Comparison of ENCODE assay signal across 22 mouse cellular contexts in genomic region chr1:40375148-40375547, GRCm38 (mm10). TPM values are rescaled to one million over a fixed set of nuclear protein-coding genes. Genes with fewer than 3 reads are reported as not detected.
DNase-seq lines count a peak whose midpoint lies in the region; ATAC-seq and TF ChIP-seq lines count a peak whose summit lies in the region.
"Had no signal": no experiment of that assay in that cellular context is flagged by ENCODE, and none has a peak within 500 bp of the region (broad histone marks: within the 10 kb centered on the region; RNA-seq: fewer than 3 reads in every experiment).

No protein-coding gene starts in this region.

- TF ChIP-seq CTCF in cerebellum, adult 2 months (IDR thresholded peaks at IDR 0.05; ENCODE audit: borderline replicate concordance, insufficient read depth, low read depth, low read length) = no peak
- no peak for TF ChIP-seq CTCF in midbrain, postnatal 0 days (IDR thresholded peaks at IDR 0.05)

- H3K9me3 ChIP-seq in lung, embryonic 16.5 days (ENCODE audit: control insufficient read depth, low read length) = no peaks in the 10 kb centered on the region
- H3K9me3 ChIP-seq in midbrain, postnatal 0 days (ENCODE audit: low read length) = no peaks in the 10 kb centered on the region
- H3K9me3 ChIP-seq: heart, embryonic 13.5 days; hindbrain, embryonic 13.5 days; limb, embryonic 13.5 days; midbrain, embryonic 12.5 days; stomach, embryonic 15.5 days had no signal

- no peak for TF ChIP-seq POLR2A in cerebellum, adult 2 months (IDR thresholded peaks at IDR 0.05; ENCODE audit: borderline replicate concordance, insufficient read depth, low read length)

- H3K27me3 ChIP-seq in cerebellum, adult 2 months (ENCODE audit: control insufficient read depth, insufficient read depth, low read length) = no peaks in the 10 kb centered on the region
- H3K27me3 ChIP-seq in lung, embryonic 16.5 days (ENCODE audit: control insufficient read depth, insufficient read depth, low read depth, low read length) = no peaks in the 10 kb centered on the region
- H3K27me3 ChIP-seq in midbrain, postnatal 0 days (ENCODE audit: insufficient read depth, low read length) = no peaks in the 10 kb centered on the region
- H3K27me3 ChIP-seq: heart, embryonic 13.5 days; hindbrain, embryonic 13.5 days; stomach, embryonic 15.5 days had no signal

- H3K9ac ChIP-seq in lung, embryonic 16.5 days (ENCODE audit: low read length) = no peak overlapping the region
- H3K9ac ChIP-seq in midbrain, postnatal 0 days (replicated peaks; ENCODE audit: low read length, poor library complexity, severe bottlenecking) = no peak overlapping the region
- H3K9ac ChIP-seq: heart, embryonic 13.5 days; hindbrain, embryonic 13.5 days; limb, embryonic 13.5 days; lung, embryonic 14.5 days; midbrain, embryonic 12.5 days; stomach, embryonic 15.5 days had no signal

- no peak overlapping the region for H3K4me2 ChIP-seq in lung, embryonic 16.5 days (ENCODE audit: low read depth, low read length)
- H3K4me2 ChIP-seq in midbrain, postnatal 0 days (ENCODE audit: low read depth, low read length, poor library complexity, severe bottlenecking) = no peak overlapping the region
- H3K4me2 ChIP-seq: heart, embryonic 13.5 days; hindbrain, embryonic 13.5 days; limb, embryonic 13.5 days; lung, embryonic 14.5 days; midbrain, embryonic 12.5 days; stomach, embryonic 15.5 days had no signal

- H3K4me3 ChIP-seq in cerebellum, adult 2 months (replicated peaks; ENCODE audit: insufficient read depth, low read depth, low read length) = no peak overlapping the region
- H3K4me3 ChIP-seq in lung, embryonic 16.5 days (ENCODE audit: low read length) = no peak overlapping the region
- H3K4me3 ChIP-seq in midbrain, postnatal 0 days (ENCODE audit: low read depth, low read length) = no peak overlapping the region
- H3K4me3 ChIP-seq: heart, embryonic 13.5 days; hindbrain, embryonic 13.5 days; limb, embryonic 13.5 days; midbrain, embryonic 12.5 days; stomach, embryonic 15.5 days had no signal

- peak; percentile 64; the same call in 1 of the 2 replicates for ATAC-seq in lung, embryonic 16.5 days (ENCODE audit: low read depth)
- ATAC-seq in CD4-positive, CD25-positive, alpha-beta regulatory T cell, adult 4 months = no peak
- no peak for ATAC-seq in midbrain, postnatal 0 days (ENCODE audit: low FRiP score)
- ATAC-seq: intestine, postnatal 0 days had no signal

- no peaks in the 10 kb centered on the region for H3K36me3 ChIP-seq in lung, embryonic 16.5 days (ENCODE audit: control insufficient read depth, insufficient read depth, low read length)
- no peaks in the 10 kb centered on the region for H3K36me3 ChIP-seq in midbrain, postnatal 0 days (ENCODE audit: insufficient read depth, low read length)
- H3K36me3 ChIP-seq: heart, embryonic 13.5 days; hindbrain, embryonic 13.5 days; limb, embryonic 13.5 days; midbrain, embryonic 12.5 days; stomach, embryonic 15.5 days had no signal

- 23% methylated on average over 4 of the region's 4 CpGs for WGBS in cerebellum, adult 2 months
- 34% methylated on average over 4 of the region's 4 CpGs for WGBS in lung, embryonic 16.5 days
- WGBS in midbrain, postnatal 0 days = 87% methylated on average over 4 of the region's 4 CpGs

- H3K27ac ChIP-seq in cerebellum, adult 2 months (ENCODE audit: insufficient read depth, low read length) = no peak overlapping the region
- H3K27ac ChIP-seq in lung, embryonic 16.5 days (ENCODE audit: low read length) = no peak overlapping the region
- no peak overlapping the region for H3K27ac ChIP-seq in midbrain, postnatal 0 days (ENCODE audit: low read depth, low read length)
- H3K27ac ChIP-seq: heart, embryonic 13.5 days; hindbrain, embryonic 13.5 days; limb, embryonic 13.5 days; midbrain, embryonic 12.5 days; stomach, embryonic 15.5 days had no signal

- no peaks in the 10 kb centered on the region for H3K4me1 ChIP-seq in cerebellum, adult 2 months (ENCODE audit: control insufficient read depth, insufficient read depth, low read length)
- H3K4me1 ChIP-seq in lung, embryonic 16.5 days (replicated peaks; ENCODE audit: control insufficient read depth, insufficient read depth, low read length) = peaks cover 10% of the 10 kb centered on the region
- no peaks in the 10 kb centered on the region for H3K4me1 ChIP-seq in midbrain, postnatal 0 days (ENCODE audit: insufficient read depth, low read length)
- H3K4me1 ChIP-seq: limb, embryonic 13.5 days; midbrain, embryonic 12.5 days; stomach, embryonic 15.5 days had no signal

- peak; percentile 17 to 44 for DNase-seq in cerebellum, postnatal 14 days
- DNase-seq in cerebellum, adult 2 months = no peak
- peak; percentile 34 for DNase-seq in urinary bladder, postnatal 14 days (ENCODE audit: low spot score)
- no peak for DNase-seq in urinary bladder, postnatal 10 days (ENCODE audit: low spot score)
- no peak for DNase-seq in thymus, postnatal 14 days
- no peak for DNase-seq in midbrain, postnatal 0 days (ENCODE audit: low spot score)
- DNase-seq: B cell, adult 2 months; cerebellum, postnatal 36 days; kidney, postnatal 36 days; right cerebral cortex, postnatal 25 days; thymus, postnatal 36 days had no signal

RNA-seq across cellular contexts. Expression of gene Il1rl2, which starts 50.7 kb away (rescaled TPM):
- 0.29 and 0.39 TPM in 2 replicates for polyA plus RNA-seq in cerebellum, adult 2 months (2012; rRNA removed)
- 12.4 and 13.2 TPM in 2 replicates for polyA plus RNA-seq in lung, embryonic 16.5 days (2015; fragmentation: Nextera tagmentation; extraction: Ambion mirVana)
- polyA plus RNA-seq in CD4-positive, CD25-positive, alpha-beta regulatory T cell, adult 4 months (2017; shearing (Covaris generic)) = 1 to 10 TPM; 1.4 to 2.0 TPM
- 0.38 and 0.82 TPM in 2 replicates for total RNA-seq in midbrain, postnatal 0 days (2014; rRNA removed)
- polyA plus RNA-seq in midbrain, postnatal 0 days (2015; fragmentation: Nextera tagmentation; extraction: Ambion mirVana) = 0.47 and 0.84 TPM in 2 replicates

RNA-seq across cellular contexts. Expression of gene Il1rl1, which starts 54.2 kb away (rescaled TPM):
- 0.05 and 0.33 TPM in 2 replicates for polyA plus RNA-seq in cerebellum, adult 2 months (2012; rRNA removed)
- polyA plus RNA-seq in lung, embryonic 16.5 days (2015; fragmentation: Nextera tagmentation; extraction: Ambion mirVana) = 0.36 and 0.75 TPM in 2 replicates
- polyA plus RNA-seq in CD4-positive, CD25-positive, alpha-beta regulatory T cell, adult 4 months (2017; shearing (Covaris generic)) = 10 to 100 TPM in 1 of 2 experiments, 1 to 10 TPM in 1; 9.2 to 11.5 TPM
- 0.09 and 0.33 TPM in 2 replicates for total RNA-seq in midbrain, postnatal 0 days (2014; rRNA removed)
- 0.04 and 0.20 TPM in 2 replicates for polyA plus RNA-seq in midbrain, postnatal 0 days (2015; fragmentation: Nextera tagmentation; extraction: Ambion mirVana)
- total RNA-seq: ES-E14 had no signal
- polyA plus RNA-seq: embryonic facial prominence, embryonic 11.5 days; hindbrain, embryonic 13.5 days; midbrain, embryonic 12.5 days had no signal

Comparison
In these comparisons a context has a peak if more than half of its experiments do, and no peak if none do; other contexts are left out.
1. DNase-seq: peak in cerebellum, postnatal 14 days (2 of 2) and urinary bladder, postnatal 14 days (single experiment); none in cerebellum, adult 2 months (0 of 2), urinary bladder, postnatal 10 days (single experiment), thymus, postnatal 14 days (single experiment) and midbrain, postnatal 0 days (single experiment).